Mouse (Mus musculus) layer of hippocampus, postnatal 14 days (tissue): Measurements from ENCODE around the gene Gpx1. TPM values are rescaled to one million over a fixed set of nuclear protein-coding genes. Genes with fewer than 3 reads are reported as not detected.
"Not testable (repeated sequence)": the region's sequence is repeated elsewhere in the genome, so short reads cannot be mapped to it uniquely, and the experiment has no call there.

ENCODE experiments used
- DNase-seq, 2 experiments: peaks; one replicate each; pipeline ENCODE4 v3.0.0; 2021 to 2022; ENCODE audit warnings: low spot score in 2 of 2, mixed read lengths in 1 of 2
- long read RNA-seq, 2 experiments: library from polyadenylated mRNA; stranded (forward); transcript quantifications; one replicate each; pipeline ENCODE4 v2.0.0; 2021
- total RNA-seq, 2 experiments: library from RNA; stranded (reverse); gene quantifications; 2 replicates each; pipeline ENCODE4 v1.2.3; 2021

Gene Gpx1
- total RNA-seq, result 10 to 100 TPM; 67.3 to 68.7 TPM
- long read RNA-seq, experiment 1, transcript Gpx1-201 (2 exons, 1,072 nt), result major isoform, 23 of 24 reads
- long read RNA-seq, experiment 1, partial matches to known transcripts, result 0 of 24 reads
- long read RNA-seq, experiment 1, other reads (novel, unspliced or antisense), result 0 of 24 reads
- long read RNA-seq, experiment 2, transcript Gpx1-201 (2 exons, 1,072 nt), result major isoform, 54 of 56 reads
- long read RNA-seq, experiment 2, partial matches to known transcripts, result 0 of 56 reads
- long read RNA-seq, experiment 2, other reads (novel, unspliced or antisense), result 2 of 56 reads

GRCm38 (mm10) chr9:108338886-108339781 lies at the start of gene Gpx1:
Gene Gpx1 (plus strand): TSS chr9:108338903.
- DNase-seq, result peak; percentile 76 to 82

- DNase-seq, result no peak
Measured at GRCm38 (mm10) chr9:108289347-108289746, 49.4 kb upstream of the Gpx1 start.

GRCm38 (mm10) chr9:108290016-108290750 lies 48.5 kb upstream of the Gpx1 start, which contains the start of gene Nicn1:
Gene Nicn1 (plus strand): TSS chr9:108290429.
- peak; percentile 90 to 98 for DNase-seq

- no peak for DNase-seq
Measured at GRCm38 (mm10) chr9:108290773-108291172, 47.9 kb upstream of the Gpx1 start.

- no peak for DNase-seq
Measured at GRCm38 (mm10) chr9:108296453-108297355, 42.0 kb upstream of the Gpx1 start, which contains the start of gene Amt. Gene Amt (plus strand): TSS chr9:108296853.

GRCm38 (mm10) chr9:108301853-108302252 lies 36.9 kb upstream of the Gpx1 start:
- no peak for DNase-seq

- DNase-seq, result no peak
Measured at GRCm38 (mm10) chr9:108304716-108305115, 34.0 kb upstream of the Gpx1 start.

- no peak for DNase-seq
Measured at GRCm38 (mm10) chr9:108305170-108305569, 33.5 kb upstream of the Gpx1 start.

- DNase-seq, result peak; percentile 97 to 100
Measured at GRCm38 (mm10) chr9:108305629-108306520, 32.8 kb upstream of the Gpx1 start, which contains the start of the genes Rhoa and Tcta. Gene Rhoa (plus strand): TSS chr9:108306129. Gene Tcta (minus strand): TSS chr9:108306160.

GRCm38 (mm10) chr9:108306571-108306980 lies 32.1 kb upstream of the Gpx1 start:
- DNase-seq, result no peak

GRCm38 (mm10) chr9:108307021-108307807 lies 31.5 kb upstream of the Gpx1 start:
- no peak for DNase-seq

GRCm38 (mm10) chr9:108308141-108308540 lies 30.6 kb upstream of the Gpx1 start:
- no peak for DNase-seq

GRCm38 (mm10) chr9:108317572-108317971 lies 21.1 kb upstream of the Gpx1 start:
- DNase-seq, result no peak

GRCm38 (mm10) chr9:108318462-108318861 lies 20.2 kb upstream of the Gpx1 start:
- DNase-seq, result no peak

- DNase-seq, result not testable (repeated sequence)
Measured at GRCm38 (mm10) chr9:108322054-108322453, 16.6 kb upstream of the Gpx1 start.

GRCm38 (mm10) chr9:108324784-108325183 lies 13.9 kb upstream of the Gpx1 start:
- DNase-seq, result no peak

GRCm38 (mm10) chr9:108325811-108326210 lies 12.9 kb upstream of the Gpx1 start:
- no peak for DNase-seq

GRCm38 (mm10) chr9:108337848-108338550 lies 704 bp upstream of the Gpx1 start:
- DNase-seq, result no peak
